Mouse (Mus musculus): Measurements from ENCODE around the gene Casd1.

DNA sequence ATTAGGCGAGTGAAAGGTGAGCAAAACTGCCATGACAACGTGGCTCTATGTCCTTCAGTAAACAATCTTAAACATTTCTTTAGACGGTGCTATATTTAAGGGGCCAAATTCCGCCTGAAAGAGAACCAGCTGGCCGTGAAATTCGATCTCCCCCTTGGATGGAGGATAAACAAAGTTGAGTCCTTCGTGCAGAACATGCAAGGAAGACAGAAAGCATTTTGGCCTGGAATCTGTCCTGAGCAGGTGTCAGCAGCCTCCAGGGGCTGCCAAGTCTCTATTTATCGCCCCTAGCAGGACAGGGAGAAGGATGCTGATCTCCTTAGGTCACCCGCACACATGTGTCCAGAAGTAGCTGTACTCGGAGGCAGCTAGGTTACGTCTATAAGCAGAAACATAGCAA is 39.5 kb upstream of the Casd1 start:
- TF ChIP-seq CTCF (IDR thresholded peaks at IDR 0.05; ENCODE audit: low read depth, low read length) (no peak), POLR2A (IDR thresholded peaks at IDR 0.05; ENCODE audit: insufficient read depth, low read length) (no peak)
